Mouse (Mus musculus) myocyte (in vitro differentiated cells): Measurements from ENCODE around the gene Cct3. TPM values are rescaled to one million over a fixed set of nuclear protein-coding genes. Genes with fewer than 3 reads are reported as not detected.

Experiments
- H3K27me3 ChIP-seq: one replicate; pipeline ENCODE4 v1.6.1; 2011; ENCODE audit not compliant: control insufficient read depth, insufficient read depth, insufficient read length
- H3K36me3 ChIP-seq: one replicate; pipeline ENCODE4 v1.6.1; 2011; ENCODE audit not compliant: control insufficient read depth, insufficient read depth
- H3K4me2 ChIP-seq: one replicate; pipeline ENCODE4 v1.6.1; 2011; ENCODE audit warnings: low read depth, control low read depth
- H3K4me3 ChIP-seq: one replicate; pipeline ENCODE4 v1.5.1; 2011; ENCODE audit warnings: mild to moderate bottlenecking, control low read depth, moderate library complexity
- H3K79me2 ChIP-seq: one replicate; pipeline ENCODE4 v1.6.1; 2011; ENCODE audit not compliant: control insufficient read depth, insufficient read depth
- H3ac ChIP-seq: one replicate; pipeline ENCODE4 v1.6.1; 2011; ENCODE audit not compliant: control insufficient read depth, insufficient read length
- CEBPB ChIP-seq: IDR thresholded peaks from 2 replicates; pipeline ENCODE4 v1.6.1; 2011; ENCODE audit warnings: mild to moderate bottlenecking, moderate library complexity; ENCODE audit not compliant: poor library complexity, insufficient read depth, severe bottlenecking
- E2F4 ChIP-seq: IDR thresholded peaks from one replicate; pipeline ENCODE4 v1.6.1; 2011; ENCODE audit warnings: mild to moderate bottlenecking, control low read depth, moderate library complexity; ENCODE audit not compliant: insufficient read depth
- MAX ChIP-seq: IDR thresholded peaks from one replicate; pipeline ENCODE4 v1.6.1; 2011; ENCODE audit warnings: low read depth, mild to moderate bottlenecking, control low read depth
- MYOD1 ChIP-seq, 3 experiments: IDR thresholded peaks; one replicate each; pipeline ENCODE4 v1.6.1; 2011; ENCODE audit warnings: control low read depth in 2 of 3, low read depth in 2 of 3, mild to moderate bottlenecking in 2 of 3, moderate library complexity in 1 of 3; ENCODE audit not compliant: insufficient read length in 2 of 3, control insufficient read depth in 1 of 3
- MYOG ChIP-seq, 3 experiments: IDR thresholded peaks; one replicate each; pipeline ENCODE4 v1.6.1; 2011; ENCODE audit warnings: control low read depth in 2 of 3, low read depth in 2 of 3, mild to moderate bottlenecking in 2 of 3; ENCODE audit not compliant: insufficient read length in 2 of 3, control insufficient read depth in 1 of 3, insufficient read depth in 1 of 3
- POLR2A ChIP-seq: IDR thresholded peaks from one replicate; pipeline ENCODE4 v1.6.1; 2011; ENCODE audit warnings: low read depth, mild to moderate bottlenecking, control low read depth, moderate library complexity; ENCODE audit not compliant: insufficient read length
- POLR2AphosphoS2 ChIP-seq: IDR thresholded peaks from one replicate; pipeline ENCODE4 v1.6.1; 2011; ENCODE audit warnings: low read depth, control low read depth; ENCODE audit not compliant: insufficient read length
- REST ChIP-seq: IDR thresholded peaks from one replicate; pipeline ENCODE4 v1.6.1; 2011; ENCODE audit warnings: mild to moderate bottlenecking, control low read depth, moderate library complexity; ENCODE audit not compliant: insufficient read depth, insufficient read length
- SRF ChIP-seq: IDR thresholded peaks from one replicate; pipeline ENCODE4 v1.6.1; 2011; ENCODE audit warnings: low read depth; ENCODE audit not compliant: control insufficient read depth, insufficient read length
- TCF12 ChIP-seq: IDR thresholded peaks from one replicate; pipeline ENCODE4 v1.6.1; 2011; ENCODE audit warnings: mild to moderate bottlenecking, control low read depth; ENCODE audit not compliant: poor library complexity, insufficient read depth, severe bottlenecking
- TCF3 ChIP-seq: IDR thresholded peaks from one replicate; pipeline ENCODE4 v1.6.1; 2011; ENCODE audit warnings: low read depth, control low read depth; ENCODE audit not compliant: insufficient read length
- USF1 ChIP-seq: IDR thresholded peaks from one replicate; pipeline ENCODE4 v1.6.1; 2011; ENCODE audit warnings: low read depth, mild to moderate bottlenecking, control low read depth, moderate library complexity
- polyA plus RNA-seq: library from polyadenylated mRNA; unstranded; fragments of >200 nt; fragmentation: generic; extraction: Trizol; gene quantifications from one replicate; pipeline ENCODE4 v1.2.1, GENCODE M21; 2012; ENCODE audit warnings: missing spikeins

Gene Cct3
- polyA plus RNA-seq, 1 experiment = 409 TPM

DNA sequence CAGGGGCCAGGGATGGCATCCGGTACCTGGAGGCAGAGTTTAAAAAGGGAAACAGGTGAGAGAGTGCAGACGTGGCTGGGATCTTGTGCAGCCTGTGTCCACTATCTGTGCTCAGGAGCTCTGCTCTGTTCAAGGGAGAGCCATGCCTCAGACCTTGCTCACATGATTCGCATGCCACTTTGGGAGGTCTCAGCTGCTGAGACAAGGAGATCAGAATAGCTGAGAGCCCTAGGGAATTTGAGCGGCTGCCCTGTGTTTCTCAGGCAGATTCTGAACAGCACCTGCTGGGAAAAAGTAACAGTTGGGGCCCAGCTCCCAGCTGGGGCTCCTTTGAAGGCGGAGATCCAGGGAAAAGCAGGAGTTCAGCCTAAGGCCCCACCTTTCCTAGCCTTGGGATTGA, 62.7 kb downstream of the Cct3 start:
- no peak overlapping the region for H3K4me3 ChIP-seq
- H3K36me3 ChIP-seq = peaks cover 32% of the 10 kb centered on the region
- H3K79me2 ChIP-seq = no peaks in the 10 kb centered on the region
- TF ChIP-seq REST (no peak), MYOD1 (IDR thresholded peaks at IDR 0.05; ENCODE audit: control insufficient read depth in 1 of 3, insufficient read length in 2 of 3, low read depth in 2 of 3) (no peak), CEBPB (no peak), POLR2A (no peak), SRF (no peak), E2F4 (no peak), MYOG (IDR thresholded peaks at IDR 0.05; ENCODE audit: control insufficient read depth in 1 of 3, insufficient read depth in 1 of 3, insufficient read length in 2 of 3, low read depth in 2 of 3) (peak in 1 of 3 experiments; percentile 36)
- no peak overlapping the region for H3K4me2 ChIP-seq
- H3K27me3 ChIP-seq = no peaks in the 10 kb centered on the region
- no peak overlapping the region for H3ac ChIP-seq

DNA sequence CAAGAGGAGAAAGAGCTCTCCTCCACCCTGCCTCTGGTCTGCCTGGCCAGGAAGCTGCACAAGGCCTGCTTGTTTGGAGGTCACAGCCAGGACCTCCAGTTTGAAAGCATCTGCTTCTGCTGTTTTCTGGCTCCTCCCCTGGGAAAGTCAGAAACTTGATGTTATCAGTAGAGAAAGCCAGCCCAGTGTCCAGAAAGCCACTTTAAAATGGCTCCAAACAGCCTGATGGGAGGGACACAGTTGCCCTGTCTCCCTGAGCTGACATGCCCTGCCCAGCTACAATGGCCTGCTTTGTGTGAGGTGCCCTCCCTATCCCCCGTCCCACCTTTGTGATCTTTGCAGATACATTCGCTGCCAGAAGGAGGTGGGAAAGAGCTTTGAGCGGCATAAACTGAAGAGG, 63.1 kb downstream of the Cct3 start:
- Histone ChIP-seq H3K4me3 (no peak overlapping the region), H3K36me3 (peaks cover 28% of the 10 kb centered on the region), H3ac (no peak overlapping the region), H3K4me2 (no peak overlapping the region), H3K79me2 (no peaks in the 10 kb centered on the region), H3K27me3 (no peaks in the 10 kb centered on the region)
- TF ChIP-seq POLR2A (no peak), MYOG (IDR thresholded peaks at IDR 0.05; ENCODE audit: control insufficient read depth in 1 of 3, insufficient read depth in 1 of 3, insufficient read length in 2 of 3, low read depth in 2 of 3) (no peak), MYOD1 (IDR thresholded peaks at IDR 0.05; ENCODE audit: control insufficient read depth in 1 of 3, insufficient read length in 2 of 3, low read depth in 2 of 3) (no peak), REST (no peak), E2F4 (no peak), TCF12 (no peak), CEBPB (no peak), MAX (no peak), POLR2AphosphoS2 (no peak), TCF3 (no peak), USF1 (no peak), SRF (no peak)

DNA sequence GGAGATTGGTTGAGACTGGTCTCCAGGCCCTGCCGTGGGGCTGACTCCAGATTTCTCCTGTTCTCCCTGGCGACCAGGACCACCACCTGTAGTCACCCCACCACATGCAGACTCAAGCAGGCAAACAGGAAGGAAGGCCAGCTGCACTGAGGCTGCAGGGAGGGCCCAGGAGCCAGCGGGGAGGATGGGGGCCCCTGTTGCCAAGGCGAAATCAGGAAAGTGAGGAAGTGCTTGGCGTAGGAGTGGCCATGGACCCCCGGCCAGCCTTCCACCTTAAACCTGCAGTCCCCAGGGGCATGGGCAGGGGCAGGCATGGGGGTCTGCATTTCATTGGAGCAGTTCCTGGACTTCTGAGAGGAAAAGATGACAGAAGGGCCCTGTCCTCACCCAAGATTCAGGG, 64.2 kb downstream of the Cct3 start:
- TF ChIP-seq MYOG (IDR thresholded peaks at IDR 0.05; ENCODE audit: control insufficient read depth in 1 of 3, insufficient read depth in 1 of 3, insufficient read length in 2 of 3, low read depth in 2 of 3) = no peak
- TF ChIP-seq SRF = no peak
- no peak for TF ChIP-seq TCF3
- TF ChIP-seq USF1 = no peak
- TF ChIP-seq CEBPB = no peak
- Histone ChIP-seq H3K27me3 (no peaks in the 10 kb centered on the region), H3K79me2 (no peaks in the 10 kb centered on the region), H3ac (no peak overlapping the region), H3K4me2 (no peak overlapping the region), H3K4me3 (no peak overlapping the region), H3K36me3 (peaks cover 20% of the 10 kb centered on the region)

GRCm38 (mm10) chr3:88361612-88362313, 64.8 kb downstream of the Cct3 start:
- Histone ChIP-seq H3K79me2 (no peaks in the 10 kb centered on the region), H3K4me2 (no peak overlapping the region), H3K4me3 (no peak overlapping the region), H3K36me3 (peaks cover 13% of the 10 kb centered on the region), H3ac (no peak overlapping the region), H3K27me3 (no peaks in the 10 kb centered on the region)
- no peak for TF ChIP-seq CEBPB
- no peak for TF ChIP-seq MYOD1 (IDR thresholded peaks at IDR 0.05; ENCODE audit: control insufficient read depth in 1 of 3, insufficient read length in 2 of 3, low read depth in 2 of 3)
- no peak for TF ChIP-seq USF1
- TF ChIP-seq POLR2AphosphoS2 = no peak
- TF ChIP-seq MYOG (IDR thresholded peaks at IDR 0.05; ENCODE audit: control insufficient read depth in 1 of 3, insufficient read depth in 1 of 3, insufficient read length in 2 of 3, low read depth in 2 of 3) = no peak
- TF ChIP-seq MAX = no peak

GRCm38 (mm10) chr3:88363700-88364099, 66.8 kb downstream of the Cct3 start:
- no peaks in the 10 kb centered on the region for H3K27me3 ChIP-seq
- no peak overlapping the region for H3K4me3 ChIP-seq
- no peak overlapping the region for H3K4me2 ChIP-seq
- no peak for TF ChIP-seq E2F4
- no peak for TF ChIP-seq REST
- no peak for TF ChIP-seq POLR2AphosphoS2
- no peaks in the 10 kb centered on the region for H3K79me2 ChIP-seq
- peaks cover 5% of the 10 kb centered on the region for H3K36me3 ChIP-seq
- H3ac ChIP-seq = no peak overlapping the region
